Mouse (Mus musculus) small intestine, adult 2 months (tissue): ENCODE measurements around the gene Mipol1.

Source experiments
- CTCF ChIP-seq: fragments of 200-500 bp; IDR thresholded peaks from 2 replicates; pipeline ENCODE4 v1.5.1; 2012; ENCODE audit warnings: low read depth, mild to moderate bottlenecking, control low read depth, inconsistent platforms, low read length, moderate library complexity, mixed read lengths; ENCODE audit not compliant: insufficient replicate concordance, insufficient read length; ENCODE audit errors: extremely low read depth
- POLR2A ChIP-seq: fragments of 200-500 bp; IDR thresholded peaks from 2 replicates; pipeline ENCODE4 v1.6.1; 2012; ENCODE audit warnings: low read depth, mild to moderate bottlenecking, control low read depth, inconsistent platforms, low read length, moderate library complexity

GRCm38 (mm10) chr12:57409976-57410375, 179.7 kb downstream of the Mipol1 start:
- TF ChIP-seq CTCF (no peak), POLR2A (no peak)
